Mouse (Mus musculus) stomach, postnatal 0 days (tissue): ENCODE data around the gene Kras. TPM values are rescaled to one million over a fixed set of nuclear protein-coding genes. Genes with fewer than 3 reads are reported as not detected.
A peak's percentile ranks its signal among the peaks of the same experiment; 100 is the strongest.

Experiments used
- ATAC-seq: fragments of 200-750 bp; cut with Nextera tagmentation; 2 replicates; pipeline ENCODE4 v1.8.0; 2017; ENCODE audit not compliant: low FRiP score, low TSS enrichment
- DNase-seq: peaks from one replicate; pipeline ENCODE4 v3.0.0-alpha.2; 2016; ENCODE audit warnings: low spot score
- H3K27ac ChIP-seq: fragments of 300-500 bp; sonication (generic); replicated peaks from 2 replicates; pipeline ENCODE4 v1.5.1; 2014; ENCODE audit warnings: mild to moderate bottlenecking, control low read depth
- H3K27me3 ChIP-seq: fragments of 300-500 bp; sonication (generic); 2 replicates; pipeline ENCODE4 v1.6.1; 2014; ENCODE audit warnings: low read length; ENCODE audit not compliant: control insufficient read depth, insufficient read depth
- H3K36me3 ChIP-seq: fragments of 300-500 bp; sonication (generic); 2 replicates; pipeline ENCODE4 v1.6.1; 2014; ENCODE audit warnings: low read length, mixed read lengths; ENCODE audit not compliant: control insufficient read depth, insufficient read depth
- H3K4me1 ChIP-seq: fragments of 300-500 bp; sonication (generic); replicated peaks from 2 replicates; pipeline ENCODE4 v1.6.1; 2014; ENCODE audit warnings: antibody characterized with exemption; ENCODE audit not compliant: control insufficient read depth, insufficient read depth
- H3K4me2 ChIP-seq: fragments of 300-500 bp; sonication (generic); replicated peaks from 2 replicates; pipeline ENCODE4 v1.6.1; 2014; ENCODE audit warnings: low read depth, mild to moderate bottlenecking, control low read depth, moderate library complexity
- H3K4me3 ChIP-seq: fragments of 300-500 bp; sonication (generic); 2 replicates; pipeline ENCODE4 v1.5.1; 2014; ENCODE audit warnings: low read depth, low read length, control low read depth
- H3K9ac ChIP-seq: fragments of 300-500 bp; sonication (generic); 2 replicates; pipeline ENCODE4 v1.6.1; 2014; ENCODE audit warnings: mild to moderate bottlenecking, low read length, control low read depth, mixed read lengths
- H3K9me3 ChIP-seq: fragments of 300-500 bp; sonication (generic); 2 replicates; pipeline ENCODE4 v1.6.1; 2016; ENCODE audit warnings: low read length; ENCODE audit not compliant: control insufficient read depth
- CTCF ChIP-seq: IDR thresholded peaks from 2 replicates; pipeline ENCODE4 v1.5.1; 2016; ENCODE audit warnings: antibody characterized with exemption, low read depth, mild to moderate bottlenecking, moderate library complexity
- EP300 ChIP-seq: optimal IDR thresholded peaks from 2 replicates; pipeline ENCODE3; 2016; ENCODE audit warnings: antibody characterized with exemption
- WGBS: fragments of 180-500 bp; shearing (Covaris S2); extraction: QIAGEN DNeasy Blood & Tissue Kit; methylation state at CpG from one replicate; pipeline ENCODE4 v1.1.7; 2014; 5-methylcytosine and 5-hydroxymethylcytosine counted together
- polyA plus RNA-seq: library from polyadenylated mRNA; unstranded; fragments of >200 nt; fragmentation: Nextera tagmentation; extraction: Ambion mirVana; gene quantifications from 2 replicates; pipeline ENCODE4 v1.2.1, GENCODE M21; 2015

Gene Kras
- polyA plus RNA-seq, 1 experiment from 2014 or later = 59.2 TPM

DNA sequence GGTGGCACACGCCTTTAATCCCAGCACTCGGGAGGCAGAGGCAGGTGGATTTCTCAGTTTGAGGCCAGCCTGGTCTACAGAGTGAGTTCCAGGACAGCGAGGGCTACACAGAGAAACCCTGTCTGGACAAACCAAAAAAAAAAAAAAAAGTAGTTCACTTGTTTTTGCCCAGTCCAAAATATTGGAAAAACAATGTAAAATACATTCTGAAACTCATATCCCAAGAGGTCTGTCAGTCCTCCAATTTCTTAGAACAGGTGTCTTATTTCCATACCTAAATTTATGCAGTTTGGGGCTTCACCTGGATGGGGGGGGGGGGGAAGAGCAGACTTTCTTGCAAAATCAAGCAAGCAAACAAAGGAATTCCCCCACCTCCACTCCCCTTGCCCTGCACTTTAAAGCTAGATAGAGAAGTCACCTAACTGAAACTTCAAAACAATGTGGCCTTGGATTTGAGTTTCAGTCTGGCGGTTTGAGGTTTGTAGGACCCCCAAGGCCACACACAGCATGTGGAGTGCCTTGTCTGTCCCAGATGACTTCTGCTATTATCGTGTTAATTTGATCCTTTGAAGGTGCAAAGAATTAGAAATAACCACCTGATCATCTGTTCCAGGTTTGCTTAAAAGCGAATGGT, 25.7 kb upstream of the Kras start:
- no peak for TF ChIP-seq CTCF
- TF ChIP-seq EP300 = no peak
- ATAC-seq (no peak), DNase-seq (no peak)
- peak overlapping the region; percentile 6; the same call in 1 of the 2 replicates for H3K4me2 ChIP-seq
- no peaks in the 10 kb centered on the region for H3K9me3 ChIP-seq
- H3K27me3 ChIP-seq = no peaks in the 10 kb centered on the region
- H3K9ac ChIP-seq = no peak overlapping the region
- H3K4me1 ChIP-seq = no peaks in the 10 kb centered on the region
- 57% methylated on average over 6 of the region's 6 CpGs for WGBS
- no peak overlapping the region for H3K27ac ChIP-seq
- H3K36me3 ChIP-seq = no peaks in the 10 kb centered on the region
- no peak overlapping the region for H3K4me3 ChIP-seq

GRCm38 (mm10) chr6:145273971-145274620, 24.1 kb upstream of the Kras start:
- 63% methylated on average over 12 of the region's 12 CpGs for WGBS
- no peaks in the 10 kb centered on the region for H3K36me3 ChIP-seq
- no peaks in the 10 kb centered on the region for H3K9me3 ChIP-seq
- no peaks in the 10 kb centered on the region for H3K27me3 ChIP-seq
- no peak overlapping the region for H3K4me2 ChIP-seq
- H3K9ac ChIP-seq = no peak overlapping the region
- H3K4me3 ChIP-seq = no peak overlapping the region
- ATAC-seq = peak; percentile 66
- no peaks in the 10 kb centered on the region for H3K4me1 ChIP-seq
- peak; percentile 25 for DNase-seq
- TF ChIP-seq CTCF (no peak), EP300 (no peak)
- no peak overlapping the region for H3K27ac ChIP-seq

- no peak for DNase-seq
- H3K4me2 ChIP-seq = no peak overlapping the region
- H3K9ac ChIP-seq = no peak overlapping the region
- no peak for ATAC-seq
- no peaks in the 10 kb centered on the region for H3K27me3 ChIP-seq
- WGBS = 74% methylated on average over 10 of the region's 10 CpGs
- no peak overlapping the region for H3K27ac ChIP-seq
- H3K36me3 ChIP-seq = no peaks in the 10 kb centered on the region
- H3K9me3 ChIP-seq = no peaks in the 10 kb centered on the region
- H3K4me3 ChIP-seq = no peak overlapping the region
- H3K4me1 ChIP-seq = no peaks in the 10 kb centered on the region
- TF ChIP-seq CTCF (no peak), EP300 (no peak)
Observed at GRCm38 (mm10) chr6:145272142-145272937, 22.3 kb upstream of the Kras start.

DNA sequence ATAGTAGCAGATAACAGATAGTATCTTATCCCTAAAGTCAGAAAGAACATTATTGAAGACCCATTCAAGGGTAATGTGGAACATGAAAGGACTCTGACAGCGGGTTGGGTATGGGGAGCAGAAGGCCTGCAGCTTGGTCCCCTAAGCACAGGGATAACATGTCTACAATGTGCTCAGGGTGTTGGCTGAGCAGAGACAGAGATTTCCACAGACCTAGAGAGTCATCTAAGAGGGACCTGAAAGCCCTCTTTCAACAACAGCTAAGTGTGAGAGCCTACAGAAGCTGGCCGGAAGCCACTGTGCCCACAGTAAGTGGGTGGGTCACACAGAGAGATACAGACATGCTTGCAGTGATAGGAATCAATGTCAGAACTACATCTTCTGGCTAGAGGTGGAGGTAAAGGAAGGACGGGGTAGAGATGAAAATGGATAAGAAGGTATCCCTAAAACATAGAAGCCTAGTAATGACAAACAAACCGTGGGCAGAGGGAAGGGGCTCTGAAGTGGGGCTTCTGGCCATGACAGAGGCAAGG, 19.3 kb upstream of the Kras start:
- 87% methylated on average over 4 of the region's 4 CpGs for WGBS
- Histone ChIP-seq H3K4me2 (no peak overlapping the region), H3K36me3 (no peaks in the 10 kb centered on the region), H3K27me3 (no peaks in the 10 kb centered on the region), H3K9ac (no peak overlapping the region), H3K9me3 (no peaks in the 10 kb centered on the region), H3K27ac (no peak overlapping the region), H3K4me1 (no peaks in the 10 kb centered on the region), H3K4me3 (no peak overlapping the region)
- DNase-seq = no peak
- TF ChIP-seq EP300 (no peak), CTCF (no peak)
- ATAC-seq = no peak

- no peak overlapping the region for H3K4me2 ChIP-seq
- 65% methylated on average over 6 of the region's 6 CpGs for WGBS
- no peaks in the 10 kb centered on the region for H3K36me3 ChIP-seq
- no peaks in the 10 kb centered on the region for H3K27me3 ChIP-seq
- no peak for DNase-seq
- no peaks in the 10 kb centered on the region for H3K4me1 ChIP-seq
- H3K27ac ChIP-seq = no peak overlapping the region
- no peak overlapping the region for H3K4me3 ChIP-seq
- no peak overlapping the region for H3K9ac ChIP-seq
- no peaks in the 10 kb centered on the region for H3K9me3 ChIP-seq
- no peak for TF ChIP-seq EP300
- TF ChIP-seq CTCF = no peak
- no peak for ATAC-seq
Observed at GRCm38 (mm10) chr6:145267692-145268091, 17.7 kb upstream of the Kras start.

DNA sequence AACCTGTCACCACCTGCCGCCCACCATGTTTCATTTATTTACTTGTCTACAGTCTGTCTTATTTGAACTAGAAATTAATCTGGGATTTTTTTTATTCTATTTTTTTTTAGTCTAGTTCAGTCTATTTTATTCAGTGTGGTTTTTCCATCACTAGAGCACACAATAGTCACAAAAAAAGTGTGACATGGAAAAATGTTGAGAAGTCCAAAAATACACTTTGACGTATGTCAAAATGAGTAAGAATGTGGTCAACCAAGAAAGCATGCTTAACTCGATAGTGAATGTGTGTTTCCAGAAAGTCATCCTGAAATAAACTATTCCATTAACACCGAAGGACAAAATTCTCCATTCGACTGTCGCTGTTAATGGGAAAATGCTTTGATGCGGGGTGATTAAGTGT, 12.3 kb upstream of the Kras start:
- no peak overlapping the region for H3K27ac ChIP-seq
- H3K9me3 ChIP-seq = no peaks in the 10 kb centered on the region
- no peaks in the 10 kb centered on the region for H3K27me3 ChIP-seq
- no peak for TF ChIP-seq EP300
- no peaks in the 10 kb centered on the region for H3K36me3 ChIP-seq
- no peak overlapping the region for H3K9ac ChIP-seq
- DNase-seq = no peak
- no peak overlapping the region for H3K4me3 ChIP-seq
- ATAC-seq = no peak
- WGBS = 82% methylated on average over 7 of the region's 7 CpGs
- H3K4me1 ChIP-seq = no peaks in the 10 kb centered on the region
- no peak overlapping the region for H3K4me2 ChIP-seq
